Mouse (Mus musculus) CH12.LX (cell line): ENCODE results near the gene Bace1. TPM values are rescaled to one million over a fixed set of nuclear protein-coding genes. Genes with fewer than 3 reads are reported as not detected.

ENCODE experiments used
- DNase-seq: peaks from one replicate; pipeline ENCODE4 v3.0.0-alpha.2; 2013; ENCODE audit errors: extremely low read depth
- H3K27ac ChIP-seq: 2 replicates; pipeline ENCODE4 v1.5.1; 2012; ENCODE audit warnings: low read depth, mild to moderate bottlenecking, control low read depth, moderate library complexity; ENCODE audit not compliant: insufficient read depth
- H3K27me3 ChIP-seq: replicated peaks from 2 replicates; pipeline ENCODE3; 2012; ENCODE audit warnings: inconsistent platforms
- H3K36me3 ChIP-seq, 2 experiments: replicated peaks in 1 of 2; 2 replicates each; pipeline versions ENCODE3 to v1.6.1; 2012; ENCODE audit warnings: inconsistent platforms in 1 of 2, low read length in 1 of 2, mild to moderate bottlenecking in 1 of 2, mixed read lengths in 1 of 2, moderate library complexity in 1 of 2; ENCODE audit not compliant: control insufficient read depth in 1 of 2, insufficient read depth in 1 of 2
- H3K4me1 ChIP-seq, 2 experiments: 2 replicates each; pipeline ENCODE4 v1.6.1; 2012; ENCODE audit warnings: inconsistent platforms in 1 of 2, moderate library complexity in 1 of 2; ENCODE audit not compliant: insufficient read depth in 2 of 2, control insufficient read depth in 1 of 2
- H3K4me2 ChIP-seq: 2 replicates; pipeline ENCODE4 v1.6.1; 2012; ENCODE audit warnings: low read depth, mild to moderate bottlenecking, control low read depth; ENCODE audit not compliant: poor library complexity, insufficient read depth, severe bottlenecking
- H3K4me3 ChIP-seq, 3 experiments: fragments of 150-350 bp in 1 of 3; sonication (generic) in 1 of 3; replicated peaks in 1 of 3; 2 replicates each; pipeline versions ENCODE3 to v1.5.1; 2011 to 2012; ENCODE audit warnings: low read depth in 2 of 3, low read length in 2 of 3, mild to moderate bottlenecking in 2 of 3, moderate library complexity in 2 of 3, control low read depth in 1 of 3, improper control_type of control experiment in 1 of 3, inconsistent platforms in 1 of 3, mixed read lengths in 1 of 3; ENCODE audit not compliant: poor library complexity in 1 of 3
- H3K79me2 ChIP-seq: replicated peaks from 2 replicates; pipeline ENCODE4 v1.6.1; 2012; ENCODE audit warnings: mild to moderate bottlenecking, moderate library complexity; ENCODE audit not compliant: control insufficient read depth, poor library complexity, insufficient read depth, severe bottlenecking; ENCODE audit errors: extremely low read depth
- H3K9ac ChIP-seq: 2 replicates; pipeline ENCODE4 v1.6.1; 2012; ENCODE audit warnings: low read depth, mild to moderate bottlenecking, control low read depth, moderate library complexity; ENCODE audit not compliant: insufficient read depth
- H3K9me3 ChIP-seq: replicated peaks from 2 replicates; pipeline ENCODE3; 2012; ENCODE audit warnings: low read length, inconsistent platforms, mixed read lengths
- CHD1 ChIP-seq: IDR thresholded peaks from 2 replicates; pipeline ENCODE4 v1.6.1; 2012; ENCODE audit warnings: low read depth, low read length, improper control_type of control experiment, inconsistent platforms
- CHD2 ChIP-seq: IDR thresholded peaks from 2 replicates; pipeline ENCODE4 v1.6.1; 2011; ENCODE audit warnings: low read length, improper control_type of control experiment
- E2F4 ChIP-seq: IDR thresholded peaks from 2 replicates; pipeline ENCODE4 v1.6.1; 2011; ENCODE audit warnings: low read depth, low read length, improper control_type of control experiment; ENCODE audit not compliant: insufficient replicate concordance
- EP300 ChIP-seq: IDR thresholded peaks from 2 replicates; pipeline ENCODE4 v1.6.1; 2011; ENCODE audit warnings: low read length, improper control_type of control experiment
- ETS1 ChIP-seq: conservative IDR thresholded peaks from 2 replicates; pipeline ENCODE4 v1.6.1; 2012; ENCODE audit warnings: low read depth, mild to moderate bottlenecking, inconsistent platforms, low read length, improper control_type of control experiment, moderate library complexity
- GABPA ChIP-seq: IDR thresholded peaks from 2 replicates; pipeline ENCODE4 v1.6.1; 2012; ENCODE audit warnings: low read depth, low read length, improper control_type of control experiment, inconsistent platforms; ENCODE audit not compliant: insufficient replicate concordance
- JUN ChIP-seq: IDR thresholded peaks from 2 replicates; pipeline ENCODE4 v1.6.1; 2011; ENCODE audit warnings: low read depth, mild to moderate bottlenecking, low read length, improper control_type of control experiment, moderate library complexity; ENCODE audit not compliant: insufficient read depth
- KAT2A ChIP-seq: IDR thresholded peaks from 2 replicates; pipeline ENCODE4 v1.6.1; 2012; ENCODE audit warnings: low read length, improper control_type of control experiment, inconsistent platforms; ENCODE audit not compliant: insufficient replicate concordance
- MAFK ChIP-seq: IDR thresholded peaks from 2 replicates; pipeline ENCODE4 v1.6.1; 2011; ENCODE audit warnings: low read length, improper control_type of control experiment; ENCODE audit not compliant: insufficient replicate concordance
- MAX ChIP-seq: IDR thresholded peaks from 2 replicates; pipeline ENCODE4 v1.6.1; 2011; ENCODE audit warnings: low read length, improper control_type of control experiment
- MAZ ChIP-seq: IDR thresholded peaks from 2 replicates; pipeline ENCODE4 v1.6.1; 2012; ENCODE audit warnings: low read depth, mild to moderate bottlenecking, inconsistent platforms, low read length, improper control_type of control experiment, moderate library complexity
- MEF2A ChIP-seq: IDR thresholded peaks from 2 replicates; pipeline ENCODE4 v1.6.1; 2014; ENCODE audit warnings: low read depth, mild to moderate bottlenecking, inconsistent platforms, low read length, improper control_type of control experiment, borderline replicate concordance
- MYC ChIP-seq: IDR thresholded peaks from 2 replicates; pipeline ENCODE4 v1.6.1; 2011; ENCODE audit warnings: low read depth, mild to moderate bottlenecking, improper control_type of control experiment, low read length
- NELFE ChIP-seq: IDR thresholded peaks from 2 replicates; pipeline ENCODE4 v1.6.1; 2011; ENCODE audit warnings: low read depth, low read length, improper control_type of control experiment
- PAX5 ChIP-seq: IDR thresholded peaks from 2 replicates; pipeline ENCODE4 v1.6.1; 2012; ENCODE audit warnings: low read length, inconsistent platforms, mixed read lengths
- RAD21 ChIP-seq: IDR thresholded peaks from 2 replicates; pipeline ENCODE4 v1.6.1; 2011; ENCODE audit warnings: low read depth, mild to moderate bottlenecking, low read length, improper control_type of control experiment, moderate library complexity
- SIN3A ChIP-seq: IDR thresholded peaks from 2 replicates; pipeline ENCODE4 v1.6.1; 2012; ENCODE audit warnings: low read length, improper control_type of control experiment, inconsistent platforms
- TBP ChIP-seq: conservative IDR thresholded peaks from 2 replicates; pipeline ENCODE4 v1.6.1; 2011; ENCODE audit warnings: low read depth, low read length, improper control_type of control experiment
- TCF12 ChIP-seq: IDR thresholded peaks from 2 replicates; pipeline ENCODE4 v1.6.1; 2014; ENCODE audit warnings: low read depth, mild to moderate bottlenecking, inconsistent platforms, low read length, improper control_type of control experiment
- USF1 ChIP-seq: IDR thresholded peaks from 2 replicates; pipeline ENCODE4 v1.6.1; 2014; ENCODE audit warnings: low read depth, mild to moderate bottlenecking, inconsistent platforms, low read length, improper control_type of control experiment
- ZNF384 ChIP-seq: IDR thresholded peaks from 2 replicates; pipeline ENCODE4 v1.6.1; 2012; ENCODE audit warnings: low read depth, low read length, improper control_type of control experiment, inconsistent platforms
- dilution Hi-C: fragments of 300-500 bp; cut with MboI; formaldehyde crosslinking; loops from 2 replicates; pipeline ENCODE4 v1.14.3; 2020; ENCODE audit warnings: low sequenced_read_pairs; ENCODE audit not compliant: extremely low pct_unique_long_range_greater_than_20kb, extremely low pct_ligation_motif_present
- in situ Hi-C: fragments of 300-500 bp; cut with MboI; formaldehyde crosslinking; loops from 3 replicates; pipeline ENCODE4 v1.14.3; 2019; ENCODE audit warnings: low sequenced_read_pairs, low pct_ligation_motif_present, low pct_unique_long_range_greater_than_20kb, mixed read lengths
- polyA plus RNA-seq: library from polyadenylated mRNA; unstranded; fragments of >175 nt; gene quantifications from 2 replicates; pipeline ENCODE4 v1.2.1, GENCODE M21; 2012; ENCODE audit warnings: low read depth; ENCODE audit not compliant: insufficient read length
- total RNA-seq, 2 experiments: library from RNA; depleted of rRNA; stranded (reverse); fragments of 300-350 nt in 1 of 2; fragments of >200 nt in 1 of 2; gene quantifications; 2 replicates each; pipeline ENCODE4 v1.2.3; 2012 to 2014

Bace1 gene
- total and polyA plus RNA-seq, 3 experiments: 0.30 to 1.5 TPM; not detected in 1

DNA sequence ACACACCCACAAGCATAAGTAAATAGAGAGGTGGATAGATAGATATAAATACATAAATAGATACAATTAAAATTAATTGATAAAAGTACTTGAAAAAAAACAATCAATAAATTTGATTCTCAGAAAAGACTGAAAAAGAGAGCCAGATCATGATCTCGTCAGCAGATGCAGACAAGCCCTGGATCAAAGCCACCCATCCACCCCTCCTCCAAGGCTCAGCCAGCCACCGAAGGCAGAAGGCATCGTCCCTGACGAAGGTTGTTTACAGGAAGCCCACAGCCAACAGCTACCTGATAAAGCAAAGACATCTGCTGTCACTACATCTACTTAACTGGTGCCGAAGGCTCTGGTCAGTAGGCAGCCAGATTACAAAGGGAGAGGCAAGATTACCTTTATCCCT is 26.4 kb upstream of the Bace1 start:
- TF ChIP-seq USF1: no peak
- TF ChIP-seq TCF12: no peak
- TF ChIP-seq SIN3A: no peak
- TF ChIP-seq RAD21: no peak
- no peak for TF ChIP-seq PAX5
- TF ChIP-seq MEF2A: no peak
- no peak for TF ChIP-seq NELFE
- TF ChIP-seq GABPA: no peak
- TF ChIP-seq JUN: no peak
- TF ChIP-seq EP300: no peak
- TF ChIP-seq E2F4: no peak
- no peak for TF ChIP-seq KAT2A
- no peak for TF ChIP-seq MAFK
- TF ChIP-seq MAZ: no peak
- no peak overlapping the region for H3K4me3 ChIP-seq
- no peak overlapping the region for H3K9ac ChIP-seq
- H3K4me2 ChIP-seq: no peak overlapping the region
- in situ Hi-C loops: no loop called here
- H3K79me2 ChIP-seq: no peaks in the 10 kb centered on the region
- H3K4me1 ChIP-seq: peaks cover 0 to 42% of the 10 kb centered on the region in 2 experiments; a peak in 2 of 4 replicates
- H3K9me3 ChIP-seq: no peaks in the 10 kb centered on the region
- no peak for DNase-seq
- no peak overlapping the region for H3K27ac ChIP-seq
- dilution Hi-C loops: no loop called here
- H3K36me3 ChIP-seq: peaks cover 9 to 54% of the 10 kb centered on the region in 2 experiments
- no peaks in the 10 kb centered on the region for H3K27me3 ChIP-seq

DNA sequence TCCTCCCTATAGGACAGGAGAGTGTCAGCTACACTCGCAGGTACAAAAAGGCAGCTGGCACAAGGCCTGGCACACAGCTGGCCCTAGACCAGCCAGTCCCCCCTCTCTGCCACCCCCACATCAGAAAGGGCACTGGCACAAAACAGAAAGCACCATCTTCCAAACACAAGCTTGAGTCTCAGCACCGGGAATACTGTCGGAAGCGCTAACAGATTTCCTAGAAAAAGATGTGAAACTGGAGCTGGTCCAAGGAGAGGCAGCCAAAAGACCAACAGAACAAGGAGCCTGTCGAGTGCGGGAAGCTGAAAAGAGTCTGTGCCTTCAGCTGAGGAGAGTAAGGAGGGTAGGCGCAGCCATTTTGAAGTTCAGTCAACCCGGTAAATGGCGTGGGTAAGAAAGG is 23.3 kb upstream of the Bace1 start:
- no peak for TF ChIP-seq E2F4
- no peak for TF ChIP-seq CHD2
- TF ChIP-seq ZNF384: no peak
- TF ChIP-seq CHD1: no peak
- no peak for TF ChIP-seq JUN
- no peak for TF ChIP-seq TBP
- no peak for TF ChIP-seq NELFE
- TF ChIP-seq MYC: no peak
- TF ChIP-seq RAD21: no peak
- TF ChIP-seq MAX: no peak
- TF ChIP-seq ETS1: no peak
- H3K4me1 ChIP-seq: peaks cover 0 to 25% of the 10 kb centered on the region in 2 experiments; a peak in 2 of 4 replicates
- dilution Hi-C loops (no loop called here), in situ Hi-C loops (no loop called here)
- no peak for DNase-seq
- H3K36me3 ChIP-seq: peaks cover 8 to 66% of the 10 kb centered on the region in 2 experiments
- H3K79me2 ChIP-seq: no peaks in the 10 kb centered on the region
- H3K4me3 ChIP-seq: no peak overlapping the region
- no peaks in the 10 kb centered on the region for H3K27me3 ChIP-seq
- H3K9ac ChIP-seq: no peak overlapping the region
- no peak overlapping the region for H3K4me2 ChIP-seq
- peaks cover 3% of the 10 kb centered on the region for H3K9me3 ChIP-seq
- no peak overlapping the region for H3K27ac ChIP-seq
